Mouse (Mus musculus) midbrain, postnatal 0 days (tissue): ENCODE measurements at regions not wholly inside any gene's neighbourhood (a gene's known extent, or its start where the extent isn't known, plus 50 kb on each side); places are given as distances from the start of the nearest gene placed in this dataset.

Source experiments
- ATAC-seq: fragments of 200-750 bp; cut with Nextera tagmentation; 2 replicates; pipeline ENCODE4 v1.8.0; 2017; ENCODE audit warnings: moderate number of reproducible peaks, mild to moderate bottlenecking, moderate TSS enrichment, moderate library complexity; ENCODE audit not compliant: low FRiP score
- DNase-seq: peaks from one replicate; pipeline ENCODE4 v3.0.0-alpha.2; 2015; ENCODE audit warnings: low spot score
- H3K27ac ChIP-seq: fragments of 300-500 bp; sonication (generic); 2 replicates; pipeline ENCODE4 v1.5.1; 2014; ENCODE audit warnings: low read depth, mild to moderate bottlenecking, low read length, mixed read lengths
- H3K27me3 ChIP-seq: fragments of 300-500 bp; sonication (generic); 2 replicates; pipeline ENCODE4 v1.6.1; 2014; ENCODE audit warnings: low read length, control low read depth, mixed read lengths; ENCODE audit not compliant: insufficient read depth
- H3K36me3 ChIP-seq: fragments of 300-500 bp; sonication (generic); 2 replicates; pipeline ENCODE4 v1.6.1; 2014; ENCODE audit warnings: low read length, control low read depth, mixed read lengths; ENCODE audit not compliant: insufficient read depth
- H3K4me1 ChIP-seq: fragments of 300-500 bp; sonication (generic); 2 replicates; pipeline ENCODE4 v1.6.1; 2014; ENCODE audit warnings: mild to moderate bottlenecking, control low read depth, antibody characterized with exemption, low read length, mixed read lengths; ENCODE audit not compliant: insufficient read depth
- H3K4me2 ChIP-seq: fragments of 300-500 bp; sonication (generic); 2 replicates; pipeline ENCODE4 v1.6.1; 2014; ENCODE audit warnings: low read depth, mild to moderate bottlenecking, low read length, mixed read lengths; ENCODE audit not compliant: poor library complexity, severe bottlenecking
- H3K4me3 ChIP-seq: fragments of 300-500 bp; sonication (generic); 2 replicates; pipeline ENCODE4 v1.5.1; 2014; ENCODE audit warnings: low read depth, mild to moderate bottlenecking, low read length, moderate library complexity
- H3K9ac ChIP-seq: fragments of 300-500 bp; sonication (generic); replicated peaks from 2 replicates; pipeline ENCODE4 v1.6.1; 2014; ENCODE audit warnings: mild to moderate bottlenecking, low read length, moderate library complexity, mixed read lengths; ENCODE audit not compliant: poor library complexity, severe bottlenecking
- H3K9me3 ChIP-seq: fragments of 300-500 bp; sonication (generic); 2 replicates; pipeline ENCODE4 v1.6.1; 2016; ENCODE audit warnings: low read length, control low read depth
- CTCF ChIP-seq: IDR thresholded peaks from 2 replicates; pipeline ENCODE4 v1.5.1; 2016; ENCODE audit warnings: antibody characterized with exemption, mild to moderate bottlenecking
- WGBS: fragments of 180-500 bp; shearing (Covaris S2); extraction: QIAGEN DNeasy Blood & Tissue Kit; methylation state at CpG from one replicate; pipeline ENCODE4 v1.1.7; 2014; 5-methylcytosine and 5-hydroxymethylcytosine counted together

DNA sequence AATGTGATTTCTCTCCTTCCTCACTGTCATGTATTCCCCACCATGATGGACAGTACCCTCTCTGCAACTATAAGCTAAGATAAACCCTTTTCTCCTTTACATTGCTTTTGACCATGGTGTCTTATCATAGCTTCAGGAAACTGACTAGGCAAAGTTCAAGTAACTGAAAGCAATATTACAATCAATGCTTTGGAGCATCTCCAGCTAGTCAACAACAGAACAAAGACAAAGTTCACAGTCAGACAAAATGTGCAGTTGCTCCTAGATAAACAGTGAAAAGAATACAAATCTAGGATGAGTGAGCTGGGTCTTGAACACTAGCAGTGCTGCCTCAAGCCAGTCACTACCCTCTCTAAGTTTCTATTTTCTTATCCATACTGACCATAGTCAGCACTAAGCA is 100.2 kb upstream of the Dynlrb2 start:
- Histone ChIP-seq H3K27me3 (no peaks in the 10 kb centered on the region), H3K27ac (no peak overlapping the region), H3K36me3 (no peaks in the 10 kb centered on the region), H3K4me3 (no peak overlapping the region), H3K9ac (no peak overlapping the region), H3K4me1 (no peaks in the 10 kb centered on the region), H3K9me3 (no peaks in the 10 kb centered on the region), H3K4me2 (no peak overlapping the region)
- TF ChIP-seq CTCF = no peak
- DNase-seq = no peak
- ATAC-seq = no peak

DNA sequence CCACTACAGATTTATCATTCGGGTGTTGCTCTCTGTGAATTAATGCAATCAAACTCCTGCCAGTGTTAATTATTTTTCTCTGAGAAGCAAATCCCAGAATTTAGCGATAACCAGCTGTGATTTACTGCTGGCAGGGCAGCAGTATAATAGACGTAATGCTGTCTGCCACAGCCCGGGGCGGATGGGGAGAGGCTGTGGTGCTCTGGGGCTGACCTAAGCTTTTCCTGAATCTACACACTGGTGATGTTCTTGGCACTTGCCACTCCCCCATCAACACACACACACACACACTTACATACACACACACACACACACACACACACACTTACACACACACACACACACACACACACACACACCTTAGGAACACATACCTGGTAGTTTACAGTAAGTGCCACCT is 101.4 kb upstream of the Dynlrb2 start:
- no peak overlapping the region for H3K9ac ChIP-seq
- 50% methylated on average over 5 of the region's 5 CpGs for WGBS
- TF ChIP-seq CTCF = no peak
- no peak overlapping the region for H3K27ac ChIP-seq
- no peak for ATAC-seq
- no peaks in the 10 kb centered on the region for H3K9me3 ChIP-seq
- no peak for DNase-seq
- H3K27me3 ChIP-seq = no peaks in the 10 kb centered on the region
- no peak overlapping the region for H3K4me3 ChIP-seq
- no peaks in the 10 kb centered on the region for H3K4me1 ChIP-seq
- H3K4me2 ChIP-seq = no peak overlapping the region
- H3K36me3 ChIP-seq = no peaks in the 10 kb centered on the region

DNA sequence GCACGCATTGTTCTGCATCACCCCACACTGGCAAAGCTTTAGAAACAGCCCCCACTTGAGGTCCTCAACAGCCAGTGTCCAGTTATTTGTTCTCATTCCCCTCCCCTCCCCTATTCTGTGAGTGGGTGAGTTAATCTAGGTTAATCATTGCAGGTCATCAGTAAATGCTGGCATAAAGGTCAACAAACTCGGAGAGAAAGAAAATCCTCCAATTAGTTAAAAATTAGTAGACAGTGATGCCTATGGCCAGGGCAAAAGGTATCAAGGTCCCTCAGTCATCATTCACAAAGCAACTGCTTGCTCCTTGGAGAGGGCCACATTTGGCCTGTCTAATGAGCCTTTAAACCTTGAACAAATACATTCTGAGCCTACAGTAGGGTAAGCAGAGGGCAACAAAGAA is 105.3 kb upstream of the Dynlrb2 start:
- ATAC-seq = no peak
- WGBS = 73% methylated on average over 2 of the region's 2 CpGs

DNA sequence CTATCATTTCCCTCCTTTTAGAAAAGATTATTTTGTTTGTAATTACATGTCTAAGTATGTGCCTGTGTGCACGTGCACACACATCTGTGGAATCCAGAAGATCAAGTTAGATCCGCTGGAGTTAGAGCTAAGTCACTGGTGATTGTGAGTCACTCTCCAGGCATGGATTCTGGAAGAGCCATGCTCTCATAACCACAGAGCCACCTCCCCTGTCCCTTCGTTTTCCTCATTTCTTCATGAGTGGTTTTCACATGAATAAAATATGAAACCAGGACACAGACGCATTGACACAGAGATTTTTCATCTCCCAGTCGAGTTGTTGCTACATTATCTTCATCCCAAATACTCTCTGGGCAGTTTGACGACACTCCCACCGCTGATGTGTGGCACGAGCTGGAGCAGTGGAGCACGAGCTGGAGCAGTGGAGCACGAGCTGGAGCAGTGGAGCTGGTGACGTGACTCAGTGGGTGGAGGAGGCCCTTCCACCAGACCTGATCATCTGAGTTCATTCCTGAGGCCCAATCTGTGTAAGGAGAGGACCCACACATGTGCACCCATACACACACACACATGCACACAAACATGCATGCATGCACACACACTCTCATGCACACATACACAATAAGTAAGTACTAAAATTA is 106.1 kb upstream of the Dynlrb2 start:
- H3K27ac ChIP-seq = no peak overlapping the region
- WGBS = 68% methylated on average over 11 of the region's 11 CpGs
- no peaks in the 10 kb centered on the region for H3K36me3 ChIP-seq
- ATAC-seq = no peak
- no peak overlapping the region for H3K4me2 ChIP-seq
- no peaks in the 10 kb centered on the region for H3K27me3 ChIP-seq
- no peaks in the 10 kb centered on the region for H3K4me1 ChIP-seq
- DNase-seq = no peak
- no peak overlapping the region for H3K9ac ChIP-seq
- H3K4me3 ChIP-seq = no peak overlapping the region
- H3K9me3 ChIP-seq = peaks cover 6% of the 10 kb centered on the region; the same call in 1 of the 2 replicates
- no peak for TF ChIP-seq CTCF

More for the DNA sequence above, 105.3 kb upstream of the Dynlrb2 start:
- Histone ChIP-seq H3K9me3 (peaks cover 6% of the 10 kb centered on the region; the same call in 1 of the 2 replicates), H3K36me3 (no peaks in the 10 kb centered on the region), H3K27ac (no peak overlapping the region), H3K4me1 (no peaks in the 10 kb centered on the region), H3K4me2 (no peak overlapping the region), H3K27me3 (no peaks in the 10 kb centered on the region), H3K4me3 (no peak overlapping the region), H3K9ac (no peak overlapping the region)
- DNase-seq = no peak
- no peak for TF ChIP-seq CTCF

DNA sequence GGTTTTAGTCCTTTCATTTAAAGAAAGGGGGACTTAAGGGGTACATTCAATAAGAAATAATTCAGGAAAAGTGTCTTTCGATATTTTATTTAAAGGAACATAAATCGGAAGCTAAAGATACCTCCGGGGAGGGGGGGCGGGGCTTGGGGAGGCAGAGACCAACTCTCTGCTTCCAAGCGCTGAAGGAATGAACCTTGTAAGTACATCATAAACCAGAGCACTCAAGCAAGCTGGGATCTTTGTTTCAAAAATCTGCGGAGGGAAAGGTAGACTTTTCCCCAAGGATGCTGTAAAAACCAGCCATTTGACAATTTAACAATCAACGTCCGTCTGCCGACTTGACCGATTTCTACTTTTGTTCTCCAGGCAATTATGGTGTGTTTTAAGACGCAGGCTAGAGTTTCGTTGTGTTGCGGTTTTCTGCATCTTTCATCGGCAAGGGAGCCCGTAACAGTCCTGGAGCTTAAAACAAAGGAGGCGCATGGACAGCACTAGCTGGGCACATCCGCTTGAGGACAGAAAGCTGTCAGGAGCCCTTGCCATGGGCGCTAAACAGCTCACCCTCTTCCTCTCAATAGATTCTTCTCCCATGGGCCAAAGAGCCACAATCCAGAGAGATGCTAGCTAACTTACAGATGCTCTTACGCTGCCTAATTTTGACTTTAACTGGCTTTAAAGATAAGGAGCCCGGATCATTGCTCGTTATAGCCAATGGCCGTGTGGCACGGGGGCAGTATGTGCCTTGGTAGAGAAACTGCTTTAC is 119.4 kb upstream of the Dynlrb2 start:
- Histone ChIP-seq H3K27me3 (no peaks in the 10 kb centered on the region), H3K4me3 (no peak overlapping the region), H3K4me1 (no peaks in the 10 kb centered on the region), H3K36me3 (no peaks in the 10 kb centered on the region), H3K4me2 (no peak overlapping the region), H3K9ac (no peak overlapping the region), H3K9me3 (no peaks in the 10 kb centered on the region), H3K27ac (no peak overlapping the region)
- DNase-seq (no peak), ATAC-seq (no peak)
- 86% methylated on average over 23 of the region's 23 CpGs for WGBS
- no peak for TF ChIP-seq CTCF

DNA sequence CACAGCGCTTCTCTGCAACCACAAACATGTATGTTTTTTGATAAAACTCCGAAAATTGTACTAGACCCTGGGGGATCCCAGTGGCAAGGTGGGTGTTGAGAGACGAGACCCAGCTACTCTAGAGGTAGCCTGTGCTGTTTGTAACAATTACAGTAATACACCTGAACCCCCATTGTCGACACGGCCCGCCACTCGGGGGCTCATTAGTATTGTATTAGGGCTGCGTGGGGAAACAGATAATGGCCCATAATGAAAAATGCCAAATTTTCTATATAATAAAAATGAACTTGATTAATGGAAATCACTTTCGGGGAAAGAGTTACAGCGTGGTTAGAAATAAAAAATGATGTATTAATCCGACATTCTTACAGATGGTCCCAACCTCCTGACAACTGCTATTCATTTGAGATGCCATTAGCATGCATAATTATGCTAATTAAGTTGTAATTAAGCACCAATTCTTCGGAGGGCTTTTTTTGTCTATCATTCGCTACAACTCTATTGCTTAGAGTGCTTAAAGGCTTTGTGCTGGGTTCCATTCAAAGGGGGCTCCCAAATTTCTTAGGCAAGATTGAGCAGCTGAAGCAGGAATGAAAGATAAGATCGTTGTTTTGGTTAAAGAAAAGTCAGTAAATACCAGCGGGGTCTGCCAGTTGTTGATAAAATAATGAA is 120.2 kb upstream of the Dynlrb2 start:
- DNase-seq (peak; percentile 14), ATAC-seq (no peak)
- no peak overlapping the region for H3K9ac ChIP-seq
- no peaks in the 10 kb centered on the region for H3K27me3 ChIP-seq
- 59% methylated on average over 15 of the region's 15 CpGs for WGBS
- H3K9me3 ChIP-seq = no peaks in the 10 kb centered on the region
- no peak overlapping the region for H3K4me2 ChIP-seq
- no peaks in the 10 kb centered on the region for H3K36me3 ChIP-seq
- H3K4me3 ChIP-seq = no peak overlapping the region
- no peak for TF ChIP-seq CTCF
- H3K27ac ChIP-seq = no peak overlapping the region
- H3K4me1 ChIP-seq = no peaks in the 10 kb centered on the region
